Mouse (Mus musculus) olfactory bulb, adult 2 months (tissue): ENCODE results near the gene Prss36. TPM values are rescaled to one million over a fixed set of nuclear protein-coding genes. Genes with fewer than 3 reads are reported as not detected.

Source experiments
- H3K27ac ChIP-seq: fragments of 200-500 bp; 2 replicates; pipeline ENCODE4 v1.5.1; 2012; ENCODE audit warnings: low read depth, low read length; ENCODE audit not compliant: insufficient read depth
- H3K4me1 ChIP-seq: fragments of 200-500 bp; 2 replicates; pipeline ENCODE4 v1.6.1; 2012; ENCODE audit warnings: low read length; ENCODE audit not compliant: control insufficient read depth, insufficient read depth
- H3K4me3 ChIP-seq: fragments of 200-500 bp; 2 replicates; pipeline ENCODE4 v1.5.1; 2012; ENCODE audit warnings: mild to moderate bottlenecking, low read depth, low read length, moderate library complexity; ENCODE audit not compliant: insufficient read depth
- CTCF ChIP-seq: fragments of 200-500 bp; IDR thresholded peaks from 2 replicates; pipeline ENCODE4 v1.5.1; 2012; ENCODE audit warnings: low read depth, mild to moderate bottlenecking, low read length, moderate library complexity; ENCODE audit not compliant: insufficient read depth
- POLR2A ChIP-seq: fragments of 200-500 bp; IDR thresholded peaks from 2 replicates; pipeline ENCODE4 v1.6.1; 2012; ENCODE audit warnings: mild to moderate bottlenecking, low read depth, low read length, moderate library complexity; ENCODE audit not compliant: insufficient read depth
- WGBS: fragments of 180-500 bp; shearing (Covaris S2); methylation state at CpG from one replicate; pipeline ENCODE4 v1.1.7; 2018; 5-methylcytosine and 5-hydroxymethylcytosine counted together
- polyA plus RNA-seq: library from polyadenylated mRNA; stranded (reverse); fragments of >200 nt; gene quantifications from 2 replicates; pipeline ENCODE4 v1.2.4, GENCODE M21; 2012; ENCODE audit warnings: low replicate concordance; ENCODE audit not compliant: missing spikeins, insufficient read depth, insufficient read length

The Prss36 gene
- not detected in 2 replicates for polyA plus RNA-seq

- Histone ChIP-seq H3K27ac (no peak within 1 kb of the TSS), H3K4me1 (0 out of 2 replicates have a peak, but pooled peaks cover 3% of the 10 kb centered on the region), H3K4me3 (no peak within 1 kb of the TSS)
- no peak for TF ChIP-seq POLR2A
- no peak for TF ChIP-seq CTCF
- 76% methylated on average over 6 of the region's 6 CpGs for WGBS
Observed at GRCm38 (mm10) chr7:127946470-127947023, at the start of gene Prss36. TSS of gene Prss36 (minus strand) at chr7:127946725.

GRCm38 (mm10) chr7:127993341-127993977, 46.9 kb upstream of the Prss36 start, which contains the start of gene Pycard:
TSS of gene Pycard (minus strand) at chr7:127993867.
- Histone ChIP-seq H3K4me1 (peaks cover 12% of the 10 kb centered on the region), H3K27ac (no peak within 1 kb of the TSS), H3K4me3 (peak within 1 kb of the TSS; percentile 30)
- TF ChIP-seq POLR2A (no peak), CTCF (no peak)
- WGBS = 13% methylated on average over 18 of the region's 18 CpGs

- H3K4me3 ChIP-seq = peak overlapping the region; percentile 30; the same call in 1 of the 2 replicates
Observed at GRCm38 (mm10) chr7:127992488-127993340, 46.2 kb upstream of the Prss36 start.

GRCm38 (mm10) chr7:127991643-127992487, 45.3 kb upstream of the Prss36 start:
- Histone ChIP-seq H3K27ac (no peak overlapping the region), H3K4me1 (peaks cover 12% of the 10 kb centered on the region), H3K4me3 (no peak overlapping the region)
- TF ChIP-seq CTCF = no peak
- no peak for TF ChIP-seq POLR2A
- 45% methylated on average over 6 of the region's 6 CpGs for WGBS

More at GRCm38 (mm10) chr7:127992488-127993340, 46.2 kb upstream of the Prss36 start:
- TF ChIP-seq CTCF = no peak
- no peak for TF ChIP-seq POLR2A
- Histone ChIP-seq H3K4me1 (peaks cover 12% of the 10 kb centered on the region), H3K27ac (no peak overlapping the region)
- WGBS = 30% methylated on average over 5 of the region's 5 CpGs

- TF ChIP-seq POLR2A (no peak), CTCF (no peak)
- WGBS = 79% methylated on average over 1 of the region's 1 CpGs
- peaks cover 12% of the 10 kb centered on the region for H3K4me1 ChIP-seq
- no peak overlapping the region for H3K27ac ChIP-seq
- no peak overlapping the region for H3K4me3 ChIP-seq
Observed at GRCm38 (mm10) chr7:127988904-127989303, 42.4 kb upstream of the Prss36 start.

- H3K4me1 ChIP-seq = no peaks in the 10 kb centered on the region
- WGBS = 91% methylated on average over 3 of the region's 3 CpGs
- no peak for TF ChIP-seq CTCF
- no peak for TF ChIP-seq POLR2A
- no peak overlapping the region for H3K27ac ChIP-seq
- H3K4me3 ChIP-seq = no peak overlapping the region
Observed at GRCm38 (mm10) chr7:127980606-127981005, 34.1 kb upstream of the Prss36 start.

- TF ChIP-seq POLR2A = no peak
- no peak for TF ChIP-seq CTCF
- WGBS = 97% methylated on average over 2 of the region's 2 CpGs
Observed at GRCm38 (mm10) chr7:127978856-127979255, 32.3 kb upstream of the Prss36 start.

GRCm38 (mm10) chr7:127974413-127974930, 27.9 kb upstream of the Prss36 start:
- TF ChIP-seq POLR2A (no peak), CTCF (no peak)
- Histone ChIP-seq H3K4me1 (peaks cover 5% of the 10 kb centered on the region; the same call in 1 of the 2 replicates), H3K4me3 (no peak overlapping the region), H3K27ac (no peak overlapping the region)
- WGBS = 59% methylated on average over 2 of the region's 2 CpGs

More at GRCm38 (mm10) chr7:127978856-127979255, 32.3 kb upstream of the Prss36 start:
- no peak overlapping the region for H3K27ac ChIP-seq
- H3K4me1 ChIP-seq = no peaks in the 10 kb centered on the region
- no peak overlapping the region for H3K4me3 ChIP-seq
